Mouse (Mus musculus): ENCODE data around the gene Naglu.

DNA sequence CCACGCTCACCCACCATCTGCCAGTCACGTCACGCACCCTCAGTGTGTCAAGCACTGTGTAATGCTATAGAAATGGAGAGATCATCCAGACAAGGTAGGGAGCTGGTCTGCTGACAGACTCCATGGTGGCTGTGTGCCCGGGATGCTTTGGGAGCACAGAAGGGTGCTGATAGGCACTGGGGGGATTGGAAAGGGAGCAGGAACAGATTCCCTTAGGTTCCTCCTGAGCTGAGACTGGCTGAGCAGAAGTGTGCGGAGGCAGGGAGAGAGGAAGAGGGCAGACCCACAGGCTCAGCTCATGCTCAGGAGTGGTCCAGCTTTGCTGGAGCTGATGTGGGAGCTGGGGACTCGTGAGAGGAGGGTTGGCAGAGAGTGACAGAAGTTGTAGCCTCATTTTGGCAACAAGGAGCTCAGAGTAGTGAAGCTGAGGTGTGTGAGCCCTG lies 18.7 kb upstream of the Naglu start:
- TF ChIP-seq MAX (IDR thresholded peaks at IDR 0.05; ENCODE audit: low read length) (no peak), ZMIZ1 (IDR thresholded peaks at IDR 0.05; ENCODE audit: low read depth, low read length) (no peak), ZNF384 (IDR thresholded peaks at IDR 0.05; ENCODE audit: low read depth, low read length) (no peak), POLR2A (IDR thresholded peaks at IDR 0.05; ENCODE audit: low read depth, low read length) (no peak), MAZ (IDR thresholded peaks at IDR 0.05; ENCODE audit: low read depth, low read length) (no peak), CTCF (conservative IDR thresholded peaks at IDR 0.05 in 1 of 2, IDR thresholded peaks at IDR 0.05 in 1 of 2; ENCODE audit: low read depth in 2 of 2, low read length in 2 of 2) (no peak), SMC3 (IDR thresholded peaks at IDR 0.05; ENCODE audit: low read depth, low read length) (no peak)
